Mouse (Mus musculus) cerebellum, adult 2 months (tissue): ENCODE results near the gene Prr5.

ENCODE experiments used
- CTCF ChIP-seq: fragments of 200-500 bp; IDR thresholded peaks from 2 replicates; pipeline ENCODE4 v1.5.1; 2011; ENCODE audit warnings: low read depth, mild to moderate bottlenecking, control low read depth, low read length, moderate library complexity, borderline replicate concordance; ENCODE audit not compliant: insufficient read depth
- POLR2A ChIP-seq: fragments of 200-500 bp; IDR thresholded peaks from 2 replicates; pipeline ENCODE4 v1.6.1; 2011; ENCODE audit warnings: low read length, control low read depth, borderline replicate concordance; ENCODE audit not compliant: insufficient read depth

GRCm38 (mm10) chr15:84682206-84682605 is 12.8 kb downstream of the Prr5 start:
- TF ChIP-seq CTCF = no peak
- TF ChIP-seq POLR2A = no peak
